Mouse (Mus musculus) midbrain, embryonic 16.5 days (tissue): ENCODE measurements at regions not wholly inside any gene's neighbourhood (a gene's known extent, or its start where the extent isn't known, plus 50 kb on each side); places are given as distances from the start of the nearest gene placed in this dataset.
"Not testable (repeated sequence)": the region's sequence is repeated elsewhere in the genome, so short reads cannot be mapped to it uniquely, and the experiment has no call there.

Experiments used
- ATAC-seq: fragments of 200-750 bp; cut with Nextera tagmentation; 2 replicates; pipeline ENCODE4 v1.8.0; 2017; ENCODE audit warnings: moderate TSS enrichment
- H3K27ac ChIP-seq: fragments of 300-500 bp; sonication (generic); 2 replicates; pipeline ENCODE4 v1.5.1; 2014; ENCODE audit warnings: mild to moderate bottlenecking, low read length, mixed read lengths
- H3K27me3 ChIP-seq: fragments of 300-500 bp; sonication (generic); 2 replicates; pipeline ENCODE4 v1.6.1; 2014; ENCODE audit warnings: low read depth, low read length, mixed read lengths; ENCODE audit not compliant: control insufficient read depth, insufficient read depth
- H3K36me3 ChIP-seq: fragments of 300-500 bp; sonication (generic); 2 replicates; pipeline ENCODE4 v1.6.1; 2014; ENCODE audit warnings: mild to moderate bottlenecking, low read length, moderate library complexity, mixed read lengths; ENCODE audit not compliant: control insufficient read depth, insufficient read depth
- H3K4me1 ChIP-seq: fragments of 300-500 bp; sonication (generic); 2 replicates; pipeline ENCODE4 v1.6.1; 2014; ENCODE audit warnings: mild to moderate bottlenecking, low read length, mixed read lengths; ENCODE audit not compliant: control insufficient read depth, insufficient read depth
- H3K4me2 ChIP-seq: fragments of 300-500 bp; sonication (generic); 2 replicates; pipeline ENCODE4 v1.6.1; 2014; ENCODE audit warnings: mild to moderate bottlenecking, low read length, mixed read lengths
- H3K4me3 ChIP-seq: fragments of 300-500 bp; sonication (generic); 2 replicates; pipeline ENCODE4 v1.5.1; 2014; ENCODE audit warnings: low read depth, mild to moderate bottlenecking, low read length, moderate library complexity, mixed read lengths
- H3K9ac ChIP-seq: fragments of 300-500 bp; sonication (generic); 2 replicates; pipeline ENCODE4 v1.6.1; 2014; ENCODE audit warnings: low read depth, low read length, mixed read lengths
- H3K9me3 ChIP-seq: fragments of 300-500 bp; sonication (generic); replicated peaks from 2 replicates; pipeline ENCODE4 v1.6.1; 2014; ENCODE audit warnings: mild to moderate bottlenecking, low read length, mixed read lengths; ENCODE audit not compliant: control insufficient read depth, poor library complexity, severe bottlenecking
- WGBS: fragments of 180-500 bp; shearing (Covaris S2); extraction: QIAGEN DNeasy Blood & Tissue Kit; methylation state at CpG from one replicate; pipeline ENCODE4 v1.1.7; 2014; 5-methylcytosine and 5-hydroxymethylcytosine counted together

DNA sequence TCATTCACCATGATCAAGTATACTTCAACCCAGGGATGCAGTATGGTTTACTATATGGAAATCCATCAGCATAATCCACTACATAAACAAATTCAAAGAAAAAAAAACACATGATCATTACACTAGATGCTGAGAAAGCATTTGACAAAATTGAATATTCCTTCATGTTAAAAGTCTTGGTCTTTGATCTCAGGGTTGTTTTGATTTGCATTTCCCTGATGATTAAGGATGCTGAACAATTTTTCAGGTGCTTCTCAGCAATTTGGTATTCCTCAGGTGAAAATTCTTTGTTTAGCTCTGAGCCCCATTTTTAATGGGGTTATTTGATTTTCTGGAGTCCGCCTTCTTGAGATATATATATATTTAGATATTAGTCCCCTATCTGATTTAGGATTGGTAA, 123.4 kb upstream of the Hsf2 start:
- H3K9ac ChIP-seq, H3K4me1 ChIP-seq, H3K36me3 ChIP-seq, H3K9me3 ChIP-seq, H3K27ac ChIP-seq, H3K4me3 ChIP-seq, H3K4me2 ChIP-seq, H3K27me3 ChIP-seq, ATAC-seq: not testable (repeated sequence)
- 96% methylated on average over 1 of the region's 1 CpGs for WGBS
